Mouse (Mus musculus) stomach, postnatal 0 days (tissue): Measurements from ENCODE around the gene Tmbim6. TPM values are rescaled to one million over a fixed set of nuclear protein-coding genes. Genes with fewer than 3 reads are reported as not detected.

Source experiments
- ATAC-seq: fragments of 200-750 bp; cut with Nextera tagmentation; 2 replicates; pipeline ENCODE4 v1.8.0; 2017; ENCODE audit not compliant: low FRiP score, low TSS enrichment
- DNase-seq: peaks from one replicate; pipeline ENCODE4 v3.0.0-alpha.2; 2016; ENCODE audit warnings: low spot score
- H3K27ac ChIP-seq: fragments of 300-500 bp; sonication (generic); replicated peaks from 2 replicates; pipeline ENCODE4 v1.5.1; 2014; ENCODE audit warnings: mild to moderate bottlenecking, control low read depth
- H3K27me3 ChIP-seq: fragments of 300-500 bp; sonication (generic); 2 replicates; pipeline ENCODE4 v1.6.1; 2014; ENCODE audit warnings: low read length; ENCODE audit not compliant: control insufficient read depth, insufficient read depth
- H3K36me3 ChIP-seq: fragments of 300-500 bp; sonication (generic); 2 replicates; pipeline ENCODE4 v1.6.1; 2014; ENCODE audit warnings: low read length, mixed read lengths; ENCODE audit not compliant: control insufficient read depth, insufficient read depth
- H3K4me1 ChIP-seq: fragments of 300-500 bp; sonication (generic); replicated peaks from 2 replicates; pipeline ENCODE4 v1.6.1; 2014; ENCODE audit warnings: antibody characterized with exemption; ENCODE audit not compliant: control insufficient read depth, insufficient read depth
- H3K4me2 ChIP-seq: fragments of 300-500 bp; sonication (generic); replicated peaks from 2 replicates; pipeline ENCODE4 v1.6.1; 2014; ENCODE audit warnings: low read depth, mild to moderate bottlenecking, control low read depth, moderate library complexity
- H3K4me3 ChIP-seq: fragments of 300-500 bp; sonication (generic); 2 replicates; pipeline ENCODE4 v1.5.1; 2014; ENCODE audit warnings: low read depth, low read length, control low read depth
- H3K9ac ChIP-seq: fragments of 300-500 bp; sonication (generic); 2 replicates; pipeline ENCODE4 v1.6.1; 2014; ENCODE audit warnings: mild to moderate bottlenecking, low read length, control low read depth, mixed read lengths
- H3K9me3 ChIP-seq: fragments of 300-500 bp; sonication (generic); 2 replicates; pipeline ENCODE4 v1.6.1; 2016; ENCODE audit warnings: low read length; ENCODE audit not compliant: control insufficient read depth
- CTCF ChIP-seq: IDR thresholded peaks from 2 replicates; pipeline ENCODE4 v1.5.1; 2016; ENCODE audit warnings: antibody characterized with exemption, low read depth, mild to moderate bottlenecking, moderate library complexity
- EP300 ChIP-seq: optimal IDR thresholded peaks from 2 replicates; pipeline ENCODE3; 2016; ENCODE audit warnings: antibody characterized with exemption
- WGBS: fragments of 180-500 bp; shearing (Covaris S2); extraction: QIAGEN DNeasy Blood & Tissue Kit; methylation state at CpG from one replicate; pipeline ENCODE4 v1.1.7; 2014; 5-methylcytosine and 5-hydroxymethylcytosine counted together
- polyA plus RNA-seq: library from polyadenylated mRNA; unstranded; fragments of >200 nt; fragmentation: Nextera tagmentation; extraction: Ambion mirVana; gene quantifications from 2 replicates; pipeline ENCODE4 v1.2.1, GENCODE M21; 2015

Gene Tmbim6
- polyA plus RNA-seq, 1 experiment from 2014 or later = 469 TPM

- TF ChIP-seq EP300 (no peak), CTCF (peak; percentile 100)
- Histone ChIP-seq H3K27ac (no peak overlapping the region), H3K4me2 (0 out of 2 replicates have a peak overlapping the region, but pooled peaks have one; percentile 21), H3K36me3 (no peaks in the 10 kb centered on the region), H3K9me3 (no peaks in the 10 kb centered on the region), H3K9ac (no peak overlapping the region), H3K4me3 (no peak overlapping the region), H3K27me3 (no peaks in the 10 kb centered on the region), H3K4me1 (no peaks in the 10 kb centered on the region)
- ATAC-seq (peak; percentile 34; the same call in 1 of the 2 replicates), DNase-seq (peak; percentile 79)
- WGBS = 15% methylated on average over 13 of the region's 13 CpGs
Observed at GRCm38 (mm10) chr15:99416348-99416882, 23.7 kb downstream of the Tmbim6 start.

DNA sequence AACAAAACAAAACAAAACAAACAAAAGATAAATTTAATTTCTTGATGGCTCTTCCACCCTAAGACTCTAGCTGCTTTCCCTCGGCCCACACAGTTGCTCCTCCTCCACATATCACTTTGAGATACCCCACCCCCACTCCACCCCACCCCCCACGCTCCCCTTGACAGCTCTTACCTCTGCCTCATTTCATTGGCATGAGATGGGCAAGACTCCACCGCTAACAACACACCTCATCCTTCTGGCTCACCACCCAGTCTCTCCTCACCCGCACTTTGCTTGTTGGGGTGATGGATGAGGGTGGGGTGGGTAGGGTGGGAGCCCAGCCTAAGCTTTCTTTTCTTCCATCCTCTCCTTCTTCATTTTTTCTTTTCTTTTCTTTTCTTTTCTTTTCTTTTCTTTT is 24.3 kb downstream of the Tmbim6 start:
- H3K27me3 ChIP-seq = no peaks in the 10 kb centered on the region
- 24% methylated on average over 4 of the region's 4 CpGs for WGBS
- H3K36me3 ChIP-seq = no peaks in the 10 kb centered on the region
- H3K4me3 ChIP-seq = no peak overlapping the region
- no peak for ATAC-seq
- no peak for DNase-seq
- no peak overlapping the region for H3K9ac ChIP-seq
- H3K4me2 ChIP-seq = no peak overlapping the region
- H3K9me3 ChIP-seq = no peaks in the 10 kb centered on the region
- H3K27ac ChIP-seq = no peak overlapping the region
- no peaks in the 10 kb centered on the region for H3K4me1 ChIP-seq
- TF ChIP-seq EP300 = no peak
- no peak for TF ChIP-seq CTCF

DNA sequence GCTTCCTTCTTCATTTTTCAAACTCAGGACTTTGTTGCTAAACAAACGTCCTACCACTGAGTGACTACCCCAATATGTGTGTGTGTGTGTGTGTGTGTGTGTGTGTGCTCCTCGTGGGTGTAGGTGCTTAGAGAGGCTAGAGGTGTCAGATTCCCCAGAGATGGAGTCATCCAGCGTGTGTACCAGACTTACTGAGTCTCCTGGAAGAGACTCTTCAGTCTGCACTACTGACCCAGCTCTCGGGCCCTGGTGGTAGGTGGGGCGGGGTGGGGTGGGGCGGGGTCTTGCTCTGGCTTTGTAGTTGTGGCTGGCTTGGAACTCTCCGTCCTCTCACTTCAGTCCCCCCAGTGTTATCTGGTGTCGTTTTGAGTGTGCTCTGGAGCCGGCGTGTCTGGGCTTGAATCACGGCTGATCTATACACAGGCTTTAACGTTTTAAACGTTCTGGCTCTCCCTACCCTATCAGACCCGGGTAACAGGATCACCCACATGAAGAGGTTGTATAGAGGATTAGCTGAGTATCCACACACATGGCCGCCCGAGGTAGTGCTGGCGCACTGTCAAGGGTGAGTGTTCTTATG is 25.1 kb downstream of the Tmbim6 start:
- no peak overlapping the region for H3K4me2 ChIP-seq
- TF ChIP-seq CTCF (no peak), EP300 (no peak)
- H3K4me1 ChIP-seq = no peaks in the 10 kb centered on the region
- H3K4me3 ChIP-seq = no peak overlapping the region
- ATAC-seq = no peak
- no peak overlapping the region for H3K9ac ChIP-seq
- no peaks in the 10 kb centered on the region for H3K27me3 ChIP-seq
- H3K9me3 ChIP-seq = no peaks in the 10 kb centered on the region
- no peak for DNase-seq
- no peaks in the 10 kb centered on the region for H3K36me3 ChIP-seq
- WGBS = 24% methylated on average over 17 of the region's 17 CpGs
- no peak overlapping the region for H3K27ac ChIP-seq

- no peak for TF ChIP-seq EP300
- TF ChIP-seq CTCF = peak; percentile 20; the same call in 1 of the 2 replicates
- Histone ChIP-seq H3K4me3 (no peak overlapping the region), H3K27ac (no peak overlapping the region), H3K4me2 (peak overlapping the region; percentile 27; the same call in 1 of the 2 replicates), H3K9me3 (no peaks in the 10 kb centered on the region), H3K36me3 (no peaks in the 10 kb centered on the region; the same call in 1 of the 2 replicates), H3K27me3 (no peaks in the 10 kb centered on the region), H3K4me1 (no peaks in the 10 kb centered on the region), H3K9ac (no peak overlapping the region)
- no peak for ATAC-seq
- no peak for DNase-seq
- 22% methylated on average over 5 of the region's 5 CpGs for WGBS
Observed at GRCm38 (mm10) chr15:99420101-99420500, 27.4 kb downstream of the Tmbim6 start.

GRCm38 (mm10) chr15:99420521-99421014 is 27.9 kb downstream of the Tmbim6 start:
- no peak overlapping the region for H3K4me3 ChIP-seq
- H3K9me3 ChIP-seq = no peaks in the 10 kb centered on the region
- H3K27me3 ChIP-seq = no peaks in the 10 kb centered on the region
- DNase-seq = peak; percentile 67
- H3K36me3 ChIP-seq = no peaks in the 10 kb centered on the region; the same call in 1 of the 2 replicates
- peak overlapping the region; percentile 27 for H3K4me2 ChIP-seq
- WGBS = 5% methylated on average over 12 of the region's 12 CpGs
- TF ChIP-seq EP300 (no peak), CTCF (no peak)
- peak; percentile 38 for ATAC-seq
- H3K4me1 ChIP-seq = no peaks in the 10 kb centered on the region
- H3K9ac ChIP-seq = no peak overlapping the region
- H3K27ac ChIP-seq = peak overlapping the region; percentile 70

DNA sequence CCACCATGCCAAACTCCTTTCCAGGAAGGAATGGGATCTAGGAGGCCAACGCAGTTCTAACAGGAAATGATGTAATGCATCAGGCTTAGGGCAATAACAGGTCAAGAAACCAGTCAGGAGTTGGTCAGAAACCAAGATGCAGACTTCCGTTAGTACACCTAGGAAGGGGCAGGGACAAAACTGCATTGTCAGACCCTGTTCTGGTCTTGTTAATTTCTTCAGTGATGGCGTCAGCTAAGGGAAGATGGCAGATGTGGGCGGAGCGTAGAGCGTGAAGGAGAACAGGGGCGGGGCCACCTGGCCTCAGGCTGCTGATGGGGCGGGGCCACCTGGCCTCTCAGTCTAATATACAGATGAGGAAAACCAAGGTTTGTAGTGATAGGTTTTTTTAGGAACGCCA is 28.5 kb downstream of the Tmbim6 start:
- DNase-seq = peak; percentile 43
- no peak for TF ChIP-seq EP300
- TF ChIP-seq CTCF = no peak
- Histone ChIP-seq H3K4me2 (peak overlapping the region; percentile 27), H3K27me3 (no peaks in the 10 kb centered on the region), H3K4me3 (no peak overlapping the region), H3K9ac (no peak overlapping the region), H3K4me1 (no peaks in the 10 kb centered on the region), H3K36me3 (no peaks in the 10 kb centered on the region; the same call in 1 of the 2 replicates), H3K9me3 (no peaks in the 10 kb centered on the region), H3K27ac (peak overlapping the region; percentile 70)
- 64% methylated on average over 9 of the region's 9 CpGs for WGBS
- peak; percentile 16; the same call in 1 of the 2 replicates for ATAC-seq
